Mouse (Mus musculus): ENCODE measurements around the gene Meox2. TPM values are rescaled to one million over a fixed set of nuclear protein-coding genes. Genes with fewer than 3 reads are reported as not detected.

Gene Meox2
- total RNA-seq (2023), result not detected

GRCm38 (mm10) chr12:37108390-37108738, at the start of gene Meox2:
Gene Meox2 (plus strand): TSS chr12:37108540.

Other genes starting within 250 kb of the Meox2 start
- not detected for gene Agmo, start 133.1 kb downstream of the Meox2 start, total RNA-seq (2023)

Data from CD4-positive naive resting alpha-beta T cell, adult 57 days (primary cell).